Mouse (Mus musculus) CH12.LX (cell line): ENCODE measurements around the gene Rras2.

Experiments used
- CTCF ChIP-seq, 2 experiments: IDR thresholded peaks in 1 of 2; conservative IDR thresholded peaks in 1 of 2; 2 replicates each; pipeline ENCODE4 v1.5.1; 2011 to 2012; ENCODE audit warnings: low read depth in 2 of 2, low read length in 2 of 2, improper control_type of control experiment in 1 of 2, inconsistent platforms in 1 of 2, mild to moderate bottlenecking in 1 of 2, moderate library complexity in 1 of 2
- E2F4 ChIP-seq: IDR thresholded peaks from 2 replicates; pipeline ENCODE4 v1.6.1; 2011; ENCODE audit warnings: low read depth, low read length, improper control_type of control experiment; ENCODE audit not compliant: insufficient replicate concordance
- HCFC1 ChIP-seq: IDR thresholded peaks from 2 replicates; pipeline ENCODE4 v1.6.1; 2012; ENCODE audit warnings: low read depth, mild to moderate bottlenecking, inconsistent platforms, low read length, improper control_type of control experiment
- TBP ChIP-seq: conservative IDR thresholded peaks from 2 replicates; pipeline ENCODE4 v1.6.1; 2011; ENCODE audit warnings: low read depth, low read length, improper control_type of control experiment

GRCm38 (mm10) chr7:114062451-114062850 is 55.1 kb downstream of the Rras2 start:
- no peak for TF ChIP-seq TBP
- no peak for TF ChIP-seq HCFC1
- no peak for TF ChIP-seq E2F4
- no peak for TF ChIP-seq CTCF (conservative IDR thresholded peaks at IDR 0.05 in 1 of 2, IDR thresholded peaks at IDR 0.05 in 1 of 2; ENCODE audit: low read depth in 2 of 2, low read length in 2 of 2)
